Mouse (Mus musculus) embryonic stem cell, embryonic (primary cell): ENCODE measurements around the gene Dck.

Source experiments
- CTCF ChIA-PET, 4 experiments: fragments of 300-600 bp in 2 of 4; fragments of 350-600 bp in 2 of 4; sonication (Branson Sonifier 250); formaldehyde crosslinking; loops; one replicate each; lab custom pipeline; 2022; ENCODE audit warnings: inconsistent platforms in 2 of 4; lab: Charles Lee
- POLR2A ChIA-PET, 4 experiments: fragments of 300-600 bp in 2 of 4; fragments of 350-600 bp in 2 of 4; sonication (Branson Sonifier 250); formaldehyde crosslinking; loops; one replicate each; lab custom pipeline; 2022; ENCODE audit warnings: antibody characterized with exemption in 4 of 4, inconsistent platforms in 1 of 4; lab: Charles Lee

Gene Dck

GRCm38 (mm10) chr5:88764987-88765481 is at the start of gene Dck:
TSS of gene Dck (plus strand) at chr5:88764996.
- ChIA-PET POLR2A (interaction anchor here in 3 of 4 experiments (0.6 to 3.6 kb wide), 93 partner anchors 9 to 1912 kb away, joined by 3 to 55 read pairs (median 5); partner anchors contain the start of genes Mob1b (in 3 of the 3), Utp3 (in 3 of the 3), 2310003L06Rik (in 1 of the 3) and Gm28434 (in 1 of the 3)), CTCF (interaction anchor here in 2 of 4 experiments (0.6 to 1.0 kb wide), 5 partner anchors 26 to 211 kb away, joined by 3 to 7 read pairs (median 4); partner anchors contain the start of genes Mob1b (in 1 of the 2) and Utp3 (in 1 of the 2))

GRCm38 (mm10) chr5:88716983-88717382 is 47.8 kb upstream of the Dck start:
- POLR2A ChIA-PET = interaction anchor here in 2 of 4 experiments (0.6 to 1.9 kb wide), 3 partner anchors 8 to 48 kb away, joined by 3 to 6 read pairs (median 3); partner anchors contain the start of gene Dck (in 1 of the 2)
- CTCF ChIA-PET = interaction anchor here in 1 of 4 experiments (0.7 kb wide), 1 partner anchor 17 kb away, joined by 3 read pairs; no protein-coding TSS in a partner anchor

- ChIA-PET CTCF (interaction anchor here in 2 of 4 experiments (0.7 to 1.3 kb wide), 5 partner anchors 16 to 1321 kb away, joined by 3 to 4 read pairs (median 3); partner anchors contain the start of gene Dck (in 1 of the 2)), POLR2A (interaction anchor here (0.5 to 3.0 kb wide), 79 partner anchors 9 to 1647 kb away, joined by 3 to 55 read pairs (median 4); partner anchors contain the start of genes Dck (in 3 of the 4), Gm9958 (in 1 of the 4), Grsf1 (in 1 of the 4) and Rufy3 (in 1 of the 4))
These were observed 44.4 kb upstream of the Dck start, which contains the start of gene Mob1b for GRCm38 (mm10) chr5:88720116-88721002. TSS of gene Mob1b (plus strand) at chr5:88720855.

GRCm38 (mm10) chr5:88721003-88721475 is 43.8 kb upstream of the Dck start:
- ChIA-PET POLR2A (interaction anchor here (0.5 to 3.0 kb wide), 64 partner anchors 8 to 1646 kb away, joined by 3 to 55 read pairs (median 4); partner anchors contain the start of genes Dck (in 3 of the 4), Gm9958 (in 1 of the 4), Grsf1 (in 1 of the 4) and Rufy3 (in 1 of the 4)), CTCF (interaction anchor here in 1 of 4 experiments (0.7 to 1.3 kb wide), 3 partner anchors 15 to 44 kb away, joined by 3 to 4 read pairs (median 3); partner anchors contain the start of gene Dck)

GRCm38 (mm10) chr5:88721565-88722212 is 43.1 kb upstream of the Dck start:
- CTCF ChIA-PET = no interaction called here
- POLR2A ChIA-PET = interaction anchor here in 3 of 4 experiments (0.6 to 3.0 kb wide), 19 partner anchors 8 to 156 kb away, joined by 3 to 55 read pairs (median 11); partner anchors contain the start of genes Dck (in 2 of the 3) and Rufy3 (in 1 of the 3)

- POLR2A ChIA-PET = interaction anchor here in 3 of 4 experiments (0.6 to 2.8 kb wide), 4 partner anchors 12 to 37 kb away, joined by 3 to 11 read pairs (median 6); no protein-coding TSS in a partner anchor
- CTCF ChIA-PET = no interaction called here
These were observed 42.6 kb upstream of the Dck start for GRCm38 (mm10) chr5:88722213-88722600.

- ChIA-PET CTCF (no interaction called here), POLR2A (interaction anchor here in 3 of 4 experiments (0.6 to 2.6 kb wide), 9 partner anchors 8 to 161 kb away, joined by 3 to 7 read pairs (median 4); partner anchors contain the start of genes Dck (in 2 of the 3) and Grsf1 (in 1 of the 3))
These were observed 40.8 kb upstream of the Dck start for GRCm38 (mm10) chr5:88724030-88724429.

GRCm38 (mm10) chr5:88727593-88728144 is 37.1 kb upstream of the Dck start:
- ChIA-PET POLR2A (interaction anchor here in 3 of 4 experiments (0.7 to 2.7 kb wide), 4 partner anchors 19 to 37 kb away, joined by 3 to 11 read pairs (median 4); partner anchors contain the start of gene Dck (in 2 of the 3)), CTCF (no interaction called here)

- POLR2A ChIA-PET = interaction anchor here in 3 of 4 experiments (0.6 to 2.7 kb wide), 5 partner anchors 14 to 30 kb away, joined by 4 to 11 read pairs (median 5); partner anchors contain the start of genes Dck (in 2 of the 3) and Mob1b (in 2 of the 3)
- CTCF ChIA-PET = interaction anchor here in 3 of 4 experiments (0.6 to 1.3 kb wide), 4 partner anchors 17 to 1943 kb away, joined by 3 to 6 read pairs (median 4); no protein-coding TSS in a partner anchor
These were observed 30.0 kb upstream of the Dck start for GRCm38 (mm10) chr5:88734786-88735185.

DNA sequence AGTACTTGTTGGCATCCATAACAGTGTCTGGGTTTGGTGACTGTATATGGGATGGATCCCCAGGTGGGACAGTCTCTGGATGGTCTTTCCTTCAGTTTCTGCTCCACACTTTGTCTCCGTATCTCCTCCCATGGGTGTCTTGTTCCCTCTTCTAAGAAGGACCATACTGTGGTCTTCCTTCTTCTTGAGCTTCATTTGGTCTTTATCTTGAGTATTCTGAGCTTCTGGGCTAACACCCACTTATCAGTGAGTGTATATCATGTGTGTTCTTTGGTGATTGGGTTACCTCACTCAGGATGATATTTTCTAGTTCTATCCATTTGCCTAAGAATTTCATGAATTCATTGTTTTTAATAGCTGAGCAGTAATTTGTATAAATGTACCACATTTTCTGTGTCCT is 23.7 kb upstream of the Dck start:
- ChIA-PET POLR2A (interaction anchor here in 2 of 4 experiments (1.2 to 3.1 kb wide), 5 partner anchors 13 to 25 kb away, joined by 3 to 11 read pairs (median 3); partner anchors contain the start of genes Dck (in 2 of the 2) and Mob1b (in 1 of the 2)), CTCF (interaction anchor here in 1 of 4 experiments (0.5 kb wide), 1 partner anchor 310 kb away, joined by 4 read pairs; no protein-coding TSS in a partner anchor)

DNA sequence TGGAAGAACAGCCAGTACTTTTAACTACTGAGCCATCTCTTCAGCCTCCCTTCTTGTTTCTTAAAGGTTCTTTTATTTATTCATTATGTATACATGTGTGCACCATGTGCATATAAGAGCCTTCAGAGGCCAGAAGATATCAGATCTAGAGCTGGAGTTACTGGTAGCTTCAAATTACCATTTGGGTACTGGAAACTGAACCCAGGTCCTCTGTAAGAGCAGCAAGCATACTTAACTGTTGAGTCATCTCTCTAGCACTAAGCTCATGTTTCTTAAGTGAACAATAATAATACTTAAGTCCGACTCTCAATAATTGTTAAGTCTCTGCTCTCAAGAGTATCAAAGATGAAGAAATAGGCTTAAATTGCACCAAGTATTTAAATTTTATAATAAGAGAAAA is 17.0 kb upstream of the Dck start:
- ChIA-PET POLR2A (interaction anchor here in 2 of 4 experiments (0.6 to 2.8 kb wide), 2 partner anchors 17 to 194 kb away, joined by 3 to 9 read pairs; partner anchors contain the start of genes Dck (in 1 of the 2) and Utp3 (in 1 of the 2)), CTCF (interaction anchor here in 1 of 4 experiments (0.7 to 1.4 kb wide), 2 partner anchors 10 to 27 kb away, joined by 3 read pairs; partner anchors contain the start of gene Mob1b)

DNA sequence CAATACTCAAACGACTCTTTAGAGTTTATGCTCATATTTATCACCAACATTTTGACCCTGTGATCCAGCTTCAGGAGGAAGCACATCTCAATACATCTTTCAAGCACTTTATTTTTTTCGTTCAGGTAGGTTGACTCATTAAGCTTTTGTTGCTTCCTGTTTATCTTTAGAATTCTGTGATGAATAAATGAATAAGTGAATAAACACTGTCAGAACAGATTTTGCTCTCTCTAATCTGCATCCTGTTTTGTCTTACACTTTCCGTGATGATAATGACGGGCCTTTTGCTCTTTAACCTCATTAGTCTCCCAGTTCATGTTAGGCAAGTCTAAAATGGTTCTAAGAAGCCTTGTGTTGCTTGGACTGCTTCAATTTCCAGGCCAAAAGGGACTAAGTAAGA is 11.6 kb upstream of the Dck start:
- ChIA-PET POLR2A (interaction anchor here in 1 of 4 experiments (1.4 kb wide), 1 partner anchor 11 kb away, joined by 3 read pairs; the partner anchor contains the start of gene Dck), CTCF (no interaction called here)

DNA sequence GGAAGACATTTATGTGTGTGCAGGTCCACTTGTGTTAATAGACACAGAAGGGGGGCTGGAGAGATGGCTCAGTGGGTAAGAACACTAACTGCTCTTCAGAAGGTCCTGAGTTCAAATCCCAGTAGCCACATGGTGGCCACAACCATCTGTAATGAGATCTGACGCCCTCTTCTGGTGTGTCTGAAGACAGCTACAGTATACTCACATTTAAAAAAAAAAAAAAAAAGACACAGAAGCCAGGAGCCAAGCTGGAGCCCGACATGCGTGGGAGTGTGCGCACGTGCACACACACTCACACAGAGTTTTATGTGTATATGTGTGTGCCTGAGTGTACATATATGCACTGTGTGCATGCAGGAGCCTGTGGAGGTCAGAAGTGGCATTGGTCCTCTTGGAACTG is 2.2 kb upstream of the Dck start:
- POLR2A ChIA-PET = interaction anchor here in 1 of 4 experiments (0.6 kb wide), 1 partner anchor 62 kb away, joined by 4 read pairs; no protein-coding TSS in a partner anchor
- CTCF ChIA-PET = interaction anchor here in 3 of 4 experiments (0.6 to 0.9 kb wide), 6 partner anchors 12 to 694 kb away, joined by 3 to 7 read pairs (median 3); no protein-coding TSS in a partner anchor

- ChIA-PET CTCF (interaction anchor here in 2 of 4 experiments (0.6 to 1.0 kb wide), 5 partner anchors 27 to 211 kb away, joined by 3 to 7 read pairs (median 4); partner anchors contain the start of genes Mob1b (in 1 of the 2) and Utp3 (in 1 of the 2)), POLR2A (interaction anchor here in 3 of 4 experiments (0.5 to 3.6 kb wide), 90 partner anchors 8 to 1912 kb away, joined by 3 to 55 read pairs (median 5); partner anchors contain the start of genes Mob1b (in 3 of the 3), Utp3 (in 3 of the 3), 2310003L06Rik (in 1 of the 3) and Gm28434 (in 1 of the 3))
These were observed 288 bp upstream of the Dck start for GRCm38 (mm10) chr5:88764430-88764986.

- ChIA-PET POLR2A (interaction anchor here (0.5 to 3.6 kb wide), 56 partner anchors 9 to 1618 kb away, joined by 3 to 55 read pairs (median 6); partner anchors contain the start of genes Mob1b (in 3 of the 4), Utp3 (in 3 of the 4) and Rufy3 (in 1 of the 4)), CTCF (no interaction called here)
These were observed 791 bp downstream of the Dck start for GRCm38 (mm10) chr5:88765587-88765986.
